Comparison of ENCODE assay signal across 22 mouse cellular contexts in the genomic region with DNA sequence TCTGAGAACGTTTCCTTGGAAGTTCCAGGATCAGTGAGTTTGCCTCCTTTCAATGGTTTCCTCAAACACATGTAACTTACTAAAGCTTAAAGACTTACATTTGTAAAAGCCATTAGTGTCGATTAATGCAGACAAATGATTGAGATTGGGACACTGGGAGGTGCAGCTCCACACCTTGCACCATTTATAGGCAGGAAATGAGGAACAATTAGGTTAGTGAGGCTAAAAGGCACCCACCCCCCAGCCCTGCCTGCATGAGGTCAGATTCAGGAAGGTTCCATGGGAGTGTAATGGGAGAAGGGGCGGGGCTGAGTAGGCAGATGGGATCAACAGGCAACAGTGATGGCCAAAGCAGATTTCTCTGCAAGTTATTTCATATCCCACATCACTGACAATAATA.
DNase-seq lines count a peak whose midpoint lies in the region; ATAC-seq and TF ChIP-seq lines count a peak whose summit lies in the region.
"Had no signal": no experiment of that assay in that cellular context is flagged by ENCODE, and none has a peak within 500 bp of the region (broad histone marks: within the 10 kb centered on the region; RNA-seq: fewer than 3 reads in every experiment).

No protein-coding gene starts in this region.

- no peak overlapping the region for H3K4me3 ChIP-seq in heart, adult 2 months
- no peak overlapping the region for H3K4me3 ChIP-seq in heart, embryonic 11.5 days (ENCODE audit: low read depth, low read length)
- no peak overlapping the region for H3K4me3 ChIP-seq in limb, embryonic 13.5 days
- H3K4me3 ChIP-seq in intestine, embryonic 15.5 days (replicated peaks) = no peak overlapping the region
- H3K4me3 ChIP-seq: embryonic facial prominence, embryonic 13.5 days; forebrain, embryonic 15.5 days; hindbrain, embryonic 13.5 days; midbrain, embryonic 13.5 days; neural tube, embryonic 12.5 days had no signal

- DNase-seq in heart, adult 2 months = peak; percentile 38 to 54
- DNase-seq in embryo, embryonic 10.5 days (ENCODE audit: low spot score) = peak; percentile 50
- DNase-seq in heart, postnatal 10 days = peak; percentile 8 to 21
- DNase-seq in T-cell, adult 2 months (ENCODE audit: low spot score) = no peak
- DNase-seq: adrenal gland, postnatal 36 days; cerebellum, adult 11-12 months; cerebellum, postnatal 25 days; kidney, postnatal 36 days; layer of hippocampus, adult 9-11 months; thymus, postnatal 4 days had no signal

- no peak overlapping the region for H3K9ac ChIP-seq in heart, adult 2 months (ENCODE audit: low read depth, low read length)
- no peak overlapping the region for H3K9ac ChIP-seq in heart, embryonic 11.5 days (ENCODE audit: low read depth, low read length)
- H3K9ac ChIP-seq in limb, embryonic 13.5 days = no peak overlapping the region
- no peak overlapping the region for H3K9ac ChIP-seq in intestine, embryonic 15.5 days
- H3K9ac ChIP-seq: embryonic facial prominence, embryonic 13.5 days; forebrain, embryonic 15.5 days; hindbrain, embryonic 13.5 days; liver, embryonic 14.5 days; midbrain, embryonic 13.5 days; neural tube, embryonic 12.5 days had no signal

- no peaks in the 10 kb centered on the region for H3K36me3 ChIP-seq in heart, adult 2 months (ENCODE audit: control insufficient read depth, insufficient read depth, low read length)
- H3K36me3 ChIP-seq in heart, embryonic 11.5 days (ENCODE audit: control insufficient read depth, insufficient read depth, low read length) = no peaks in the 10 kb centered on the region
- no peaks in the 10 kb centered on the region for H3K36me3 ChIP-seq in limb, embryonic 13.5 days
- H3K36me3 ChIP-seq in intestine, embryonic 15.5 days = no peaks in the 10 kb centered on the region
- H3K36me3 ChIP-seq: embryonic facial prominence, embryonic 13.5 days; forebrain, embryonic 15.5 days; hindbrain, embryonic 13.5 days; midbrain, embryonic 13.5 days; neural tube, embryonic 12.5 days had no signal

- TF ChIP-seq POLR2A in heart, adult 2 months (IDR thresholded peaks at IDR 0.05; ENCODE audit: insufficient read depth, low read depth, low read length) = no peak

- no peak for TF ChIP-seq CTCF in heart, adult 2 months (IDR thresholded peaks at IDR 0.05)

- 47% methylated on average over 3 of the region's 3 CpGs for WGBS in heart, adult 2 months
- WGBS in heart, embryonic 11.5 days (ENCODE audit: insufficient replicate concordance) = 64% methylated on average over 3 of the region's 3 CpGs
- 28% methylated on average over 3 of the region's 3 CpGs for WGBS in limb, embryonic 13.5 days
- 68% methylated on average over 3 of the region's 3 CpGs for WGBS in intestine, embryonic 15.5 days

- no peak overlapping the region; the same call in 1 of the 2 replicates for H3K27ac ChIP-seq in heart, adult 2 months
- no peak overlapping the region for H3K27ac ChIP-seq in heart, embryonic 11.5 days (ENCODE audit: low read depth, low read length)
- 0 out of 2 replicates have a peak overlapping the region, but pooled peaks have one; percentile 11 for H3K27ac ChIP-seq in limb, embryonic 13.5 days
- no peak overlapping the region for H3K27ac ChIP-seq in intestine, embryonic 15.5 days
- H3K27ac ChIP-seq: embryonic facial prominence, embryonic 13.5 days; forebrain, embryonic 15.5 days; hindbrain, embryonic 13.5 days; liver, embryonic 14.5 days; midbrain, embryonic 13.5 days; neural tube, embryonic 12.5 days had no signal

- no peak for ATAC-seq in heart, embryonic 11.5 days (replicated peaks; ENCODE audit: insufficient number of reproducible peaks, low FRiP score, low TSS enrichment)
- no peak for ATAC-seq in limb, embryonic 13.5 days (ENCODE audit: low FRiP score, low read depth)
- no peak for ATAC-seq in intestine, embryonic 15.5 days
- ATAC-seq in frontal cortex, adult (ENCODE audit: low TSS enrichment) = no peak
- ATAC-seq: forebrain, embryonic 15.5 days; intestine, embryonic 16.5 days; lung, postnatal 0 days; midbrain, embryonic 13.5 days had no signal

- no peaks in the 10 kb centered on the region for H3K79me2 ChIP-seq in heart, adult 2 months (replicated peaks; ENCODE audit: control insufficient read depth, insufficient read depth, low read length)

- H3K4me1 ChIP-seq in heart, adult 2 months (ENCODE audit: control insufficient read depth, insufficient read depth, low read length) = peaks cover 2% of the 10 kb centered on the region
- H3K4me1 ChIP-seq in heart, embryonic 11.5 days (ENCODE audit: control insufficient read depth, insufficient read depth, low read length) = no peaks in the 10 kb centered on the region
- H3K4me1 ChIP-seq in limb, embryonic 13.5 days = peaks cover 26% of the 10 kb centered on the region
- H3K4me1 ChIP-seq in intestine, embryonic 15.5 days (replicated peaks) = no peaks in the 10 kb centered on the region
- H3K4me1 ChIP-seq: forebrain, embryonic 15.5 days; hindbrain, embryonic 13.5 days; midbrain, embryonic 13.5 days; neural tube, embryonic 12.5 days had no signal

- intact Hi-C loops in heart, adult 2 months (cut with DNase I) = loop anchor here (1.0 to 5.0 kb wide), 5 partner anchors 106 to 502 kb away; partner anchors contain the start of gene Plpp3
- intact Hi-C loops in heart, postnatal 10 days (cut with DNase I) = loop anchor here (5.0 kb wide), 2 partner anchors 106 to 501 kb away; partner anchors contain the start of gene Plpp3

- H3K27me3 ChIP-seq in heart, adult 2 months (ENCODE audit: control insufficient read depth, insufficient read depth, low read length) = no peaks in the 10 kb centered on the region
- no peaks in the 10 kb centered on the region for H3K27me3 ChIP-seq in heart, embryonic 11.5 days (ENCODE audit: control insufficient read depth, insufficient read depth, low read length)
- H3K27me3 ChIP-seq in limb, embryonic 13.5 days = no peaks in the 10 kb centered on the region
- H3K27me3 ChIP-seq in intestine, embryonic 15.5 days (replicated peaks) = no peaks in the 10 kb centered on the region
- H3K27me3 ChIP-seq: embryonic facial prominence, embryonic 13.5 days; forebrain, embryonic 15.5 days; hindbrain, embryonic 13.5 days; midbrain, embryonic 13.5 days; neural tube, embryonic 12.5 days had no signal

- no peaks in the 10 kb centered on the region for H3K9me3 ChIP-seq in heart, embryonic 11.5 days (replicated peaks; ENCODE audit: control insufficient read depth, low read length)
- H3K9me3 ChIP-seq in limb, embryonic 13.5 days = no peaks in the 10 kb centered on the region
- no peaks in the 10 kb centered on the region for H3K9me3 ChIP-seq in intestine, embryonic 15.5 days
- H3K9me3 ChIP-seq: embryonic facial prominence, embryonic 13.5 days; forebrain, embryonic 15.5 days; hindbrain, embryonic 13.5 days; midbrain, embryonic 13.5 days; neural tube, embryonic 12.5 days had no signal

- no peak overlapping the region for H3K4me2 ChIP-seq in heart, embryonic 11.5 days
- H3K4me2 ChIP-seq in limb, embryonic 13.5 days (replicated peaks) = no peak overlapping the region
- no peak overlapping the region for H3K4me2 ChIP-seq in intestine, embryonic 15.5 days (replicated peaks)
- H3K4me2 ChIP-seq: embryonic facial prominence, embryonic 13.5 days; forebrain, embryonic 15.5 days; hindbrain, embryonic 13.5 days; midbrain, embryonic 13.5 days; neural tube, embryonic 12.5 days had no signal

- peak; percentile 57; the same call in 1 of the 2 replicates for TF ChIP-seq EP300 in heart, adult 2 months (IDR thresholded peaks at IDR 0.05; ENCODE audit: insufficient read depth, low read depth, low read length)
